Mouse (Mus musculus) left cerebral cortex, adult 2 months (tissue): ENCODE measurements around the gene Gm21663. TPM values are rescaled to one million over a fixed set of nuclear protein-coding genes. Genes with fewer than 3 reads are reported as not detected.
A peak's percentile ranks its signal among the peaks of the same experiment; 100 is the strongest.
"Not testable (repeated sequence)": the region's sequence is repeated elsewhere in the genome, so short reads cannot be mapped to it uniquely, and the experiment has no call there.

ENCODE experiments used
- DNase-seq, 2 experiments: peaks; one replicate each; pipeline ENCODE4 v3.0.0; 2021 to 2022; ENCODE audit warnings: low spot score in 2 of 2, mixed read lengths in 1 of 2; ENCODE audit errors: extremely low spot score in 1 of 2
- H3K27ac ChIP-seq: fragments of 200-600 bp; 2 replicates; pipeline ENCODE4 v1.8.1; 2022
- H3K4me3 ChIP-seq: fragments of 200-600 bp; 2 replicates; pipeline ENCODE4 v1.8.1; 2022
- CTCF ChIP-seq: fragments of 200-600 bp; IDR thresholded peaks from 2 replicates; pipeline ENCODE4 v1.8.1; 2022; ENCODE audit warnings: antibody characterized with exemption, mild to moderate bottlenecking, moderate library complexity
- intact Hi-C: fragments of 180-260 bp; cut with DNase I; formaldehyde crosslinking; loops from one replicate; pipeline ENCODE4 v1.15.1; 2025
- long read RNA-seq, 2 experiments: library from polyadenylated mRNA; stranded (forward); transcript quantifications; one replicate each; pipeline ENCODE4 v2.0.0; 2021; ENCODE audit warnings: borderline mapping rate in 2 of 2
- total RNA-seq, 2 experiments: library from RNA; stranded (reverse); gene quantifications; 2 replicates each; pipeline ENCODE4 v1.2.3; 2021

The Gm21663 gene
- total RNA-seq = not detected
- long read RNA-seq, experiment 1 = 0 reads
- long read RNA-seq, experiment 2 = 0 reads

GRCm38 (mm10) chr5:25942281-25942680, at the start of gene Gm21663:
Gm21663 (minus strand) TSS chr5:25942381.
- intact Hi-C loops, H3K27ac ChIP-seq, DNase-seq, H3K4me3 ChIP-seq: not testable (repeated sequence)

- not testable (repeated sequence) for H3K27ac ChIP-seq
Measured at GRCm38 (mm10) chr5:25988550-25988949, 46.4 kb upstream of the Gm21663 start, which contains the start of gene Gm21698. Gm21698 (minus strand) TSS chr5:25988650.

GRCm38 (mm10) chr5:25972563-25972962, 30.4 kb upstream of the Gm21663 start, which contains the start of gene Gm21680:
Gm21680 (minus strand) TSS chr5:25972663.
- intact Hi-C loops, H3K27ac ChIP-seq, DNase-seq, H3K4me3 ChIP-seq: not testable (repeated sequence)

More at GRCm38 (mm10) chr5:25988550-25988949, 46.4 kb upstream of the Gm21663 start, which contains the start of gene Gm21698:
- H3K4me3 ChIP-seq, DNase-seq, intact Hi-C loops: not testable (repeated sequence)

- intact Hi-C loops, H3K27ac ChIP-seq, DNase-seq, H3K4me3 ChIP-seq: not testable (repeated sequence)
Measured at GRCm38 (mm10) chr5:25957050-25957449, 14.9 kb upstream of the Gm21663 start.

GRCm38 (mm10) chr5:25956611-25957010, 14.4 kb upstream of the Gm21663 start:
- intact Hi-C loops, H3K27ac ChIP-seq, H3K4me3 ChIP-seq: not testable (repeated sequence)
- peak in 1 of 2 experiments; percentile 10 for DNase-seq

- intact Hi-C loops, DNase-seq, H3K4me3 ChIP-seq, H3K27ac ChIP-seq: not testable (repeated sequence)
Measured at GRCm38 (mm10) chr5:25954317-25954716, 12.1 kb upstream of the Gm21663 start, which contains the start of gene Gm21671. Gm21671 (minus strand) TSS chr5:25954417.

GRCm38 (mm10) chr5:25945391-25945790, 3.2 kb upstream of the Gm21663 start:
- DNase-seq, H3K27ac ChIP-seq, H3K4me3 ChIP-seq, intact Hi-C loops: not testable (repeated sequence)

GRCm38 (mm10) chr5:25891321-25891720, 50.9 kb downstream of the Gm21663 start:
- peak in 1 of 2 experiments; percentile 25 for DNase-seq
- Histone ChIP-seq H3K27ac (no peak overlapping the region), H3K4me3 (no peak overlapping the region)
- TF ChIP-seq CTCF = no peak; the same call in 1 of the 2 replicates
- intact Hi-C loops = no loop called here

- no peak for TF ChIP-seq CTCF
- Histone ChIP-seq H3K4me3 (no peak overlapping the region), H3K27ac (no peak overlapping the region)
- intact Hi-C loops = no loop called here
- no peak for DNase-seq
Measured at GRCm38 (mm10) chr5:25889746-25890382, 52.3 kb downstream of the Gm21663 start.

GRCm38 (mm10) chr5:25886708-25887107, 55.5 kb downstream of the Gm21663 start:
- no peak for TF ChIP-seq CTCF
- Histone ChIP-seq H3K27ac (no peak overlapping the region), H3K4me3 (no peak overlapping the region)
- intact Hi-C loops = no loop called here
- DNase-seq = no peak

Other genes starting within 250 kb of the Gm21663 start
- gene Xrcc2, start 236.6 kb downstream of the Gm21663 start, total RNA-seq = 1 to 10 TPM; 6.1 to 6.9 TPM
- 100 to 1,000 TPM; 110 to 123 TPM for gene Actr3b, start 182.4 kb downstream of the Gm21663 start, total RNA-seq
- gene Gm21671, start 12.0 kb upstream of the Gm21663 start, total RNA-seq = not detected
- gene Gm21680, start 30.3 kb upstream of the Gm21663 start, total RNA-seq = not detected
- gene Gm21698, start 46.3 kb upstream of the Gm21663 start, total RNA-seq = not detected
- gene Gm1979, start 62.4 kb upstream of the Gm21663 start, total RNA-seq = not detected
- gene Gm5862, start 80.5 kb upstream of the Gm21663 start, total RNA-seq = not detected
- not detected for gene Speer4a, start 97.2 kb upstream of the Gm21663 start, total RNA-seq
- gene Gm7347, start 116.2 kb upstream of the Gm21663 start, total RNA-seq = not detected
- not detected for gene Gm10471, start 146.9 kb upstream of the Gm21663 start, total RNA-seq
- not detected for gene 5031410I06Rik, start 163.0 kb upstream of the Gm21663 start, total RNA-seq
- not detected for gene Gm10220, start 179.0 kb upstream of the Gm21663 start, total RNA-seq